Mouse (Mus musculus): Measurements from ENCODE around the gene Arl15.

Arl15 gene

GRCm38 (mm10) chr13:114053261-114053660, 259.0 kb downstream of the Arl15 start:
- DNase-seq (ENCODE audit: low spot score in 2 of 2), result no peak

GRCm38 (mm10) chr13:114055686-114056085, 261.4 kb downstream of the Arl15 start:
- DNase-seq (ENCODE audit: low spot score in 2 of 2), result no peak

DNA sequence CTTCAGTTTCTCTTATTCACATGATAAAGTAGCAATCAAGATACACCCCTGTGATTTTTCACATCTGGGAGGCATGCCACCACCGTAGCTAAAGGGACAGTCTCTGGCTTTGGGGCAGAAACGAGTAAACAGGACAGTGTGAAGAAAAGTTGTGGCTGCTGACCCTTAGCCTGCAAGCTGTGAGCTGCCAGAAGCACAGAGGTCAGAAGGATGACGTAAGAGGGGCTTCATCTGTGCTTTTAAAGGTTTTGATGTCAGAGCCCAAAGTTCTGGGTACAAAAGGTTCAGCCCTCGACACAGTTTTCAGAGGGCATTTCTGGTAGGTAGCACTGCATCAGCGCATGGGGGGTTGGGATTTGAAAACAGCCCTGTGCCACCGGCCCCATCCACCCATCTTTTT, 266.0 kb downstream of the Arl15 start:
- DNase-seq (ENCODE audit: low spot score in 2 of 2), result no peak

GRCm38 (mm10) chr13:114061234-114061633, 266.9 kb downstream of the Arl15 start:
- DNase-seq (ENCODE audit: low spot score in 2 of 2), result no peak

- no peak for DNase-seq (ENCODE audit: low spot score in 2 of 2)
These were observed 269.8 kb downstream of the Arl15 start for GRCm38 (mm10) chr13:114064069-114064468.

DNA sequence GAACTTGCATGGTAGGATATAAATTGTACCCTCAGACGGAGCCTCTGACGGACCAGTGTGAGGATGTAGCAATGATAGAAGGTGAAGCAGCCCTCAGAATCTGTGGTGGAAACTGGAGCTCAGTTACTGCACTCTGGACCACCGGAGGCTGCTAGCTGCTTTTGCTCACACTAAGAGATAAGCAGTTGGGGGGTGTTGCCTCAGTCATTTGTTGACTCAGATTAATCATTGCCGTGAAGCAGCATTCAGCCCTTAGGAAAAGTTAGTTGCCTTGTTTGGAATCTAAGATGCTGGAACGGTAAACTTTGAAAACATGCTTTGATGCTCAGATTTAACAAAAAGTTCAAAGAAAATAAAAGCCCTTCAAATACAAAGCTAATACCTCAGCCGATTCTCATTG, 270.7 kb downstream of the Arl15 start:
- no peak for DNase-seq (ENCODE audit: low spot score in 2 of 2)

DNA sequence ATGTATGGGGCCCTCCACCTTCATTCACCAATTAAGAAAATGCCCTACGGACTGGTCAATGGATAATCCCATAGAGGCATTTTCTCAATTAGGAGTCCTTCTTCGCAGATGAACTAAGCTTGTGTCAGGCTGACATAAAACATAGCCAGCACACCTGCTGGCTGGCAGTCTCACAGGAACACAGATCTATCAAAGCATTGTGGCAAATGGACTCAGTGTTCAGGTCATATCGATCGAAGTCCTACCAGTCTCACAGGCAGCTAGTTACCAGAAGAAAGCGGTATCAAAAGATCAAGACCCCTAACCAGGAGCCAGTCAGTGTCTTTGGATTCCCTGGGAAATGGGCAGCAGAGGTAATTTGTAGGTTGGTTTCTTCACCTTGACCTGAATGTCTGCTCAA, 274.1 kb downstream of the Arl15 start:
- no peak for DNase-seq (ENCODE audit: low spot score in 2 of 2)

- DNase-seq (ENCODE audit: low spot score in 2 of 2), result no peak
These were observed 277.1 kb downstream of the Arl15 start for GRCm38 (mm10) chr13:114071439-114071838.

DNA sequence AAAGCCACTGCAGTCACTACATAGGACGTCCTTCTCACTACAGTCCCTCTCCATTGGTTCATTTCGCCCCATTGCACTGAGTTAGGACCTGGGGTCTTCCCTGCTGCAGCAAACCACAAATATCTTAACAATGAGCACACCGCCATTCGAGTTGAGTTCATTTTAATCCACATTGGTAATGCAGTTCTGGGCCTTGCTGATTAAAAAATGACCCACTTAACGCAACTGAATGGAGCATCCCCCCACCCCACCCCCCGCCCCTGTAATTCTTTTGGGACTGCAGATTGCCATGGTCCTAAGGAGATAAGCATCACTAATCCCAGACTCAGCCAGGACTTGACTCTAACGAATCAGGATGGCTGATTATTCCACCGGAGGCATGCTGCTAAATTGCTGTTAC, 280.2 kb downstream of the Arl15 start:
- no peak for DNase-seq (ENCODE audit: low spot score in 2 of 2)

- no peak for DNase-seq (ENCODE audit: low spot score in 2 of 2)
These were observed 281.5 kb downstream of the Arl15 start for GRCm38 (mm10) chr13:114075724-114076384.

GRCm38 (mm10) chr13:114077181-114077580, 282.9 kb downstream of the Arl15 start:
- DNase-seq (ENCODE audit: low spot score in 2 of 2), result no peak

GRCm38 (mm10) chr13:114077584-114078270, 283.4 kb downstream of the Arl15 start:
- DNase-seq (ENCODE audit: low spot score in 2 of 2), result no peak

DNA sequence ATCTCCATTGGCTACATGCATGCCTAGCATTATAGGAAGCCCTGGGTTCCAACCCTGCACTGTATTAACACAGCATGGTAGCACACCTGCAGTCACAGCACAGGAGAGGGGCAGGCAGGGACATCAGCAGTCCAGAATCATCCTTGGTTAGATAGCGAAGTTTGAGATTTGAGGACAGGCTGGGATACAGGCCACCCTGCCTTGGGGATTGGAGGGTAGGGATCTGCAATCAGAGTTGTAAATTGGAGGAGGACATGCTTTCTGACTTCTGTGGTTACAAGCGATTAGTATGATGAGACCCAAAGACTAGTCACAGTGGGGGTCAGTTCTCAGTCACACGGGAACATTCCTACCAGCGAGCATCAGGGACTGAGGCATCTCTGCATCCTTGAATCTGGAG, 284.5 kb downstream of the Arl15 start:
- DNase-seq (ENCODE audit: low spot score in 2 of 2), result no peak

GRCm38 (mm10) chr13:114079751-114080150, 285.4 kb downstream of the Arl15 start:
- DNase-seq (ENCODE audit: low spot score in 2 of 2), result no peak

DNA sequence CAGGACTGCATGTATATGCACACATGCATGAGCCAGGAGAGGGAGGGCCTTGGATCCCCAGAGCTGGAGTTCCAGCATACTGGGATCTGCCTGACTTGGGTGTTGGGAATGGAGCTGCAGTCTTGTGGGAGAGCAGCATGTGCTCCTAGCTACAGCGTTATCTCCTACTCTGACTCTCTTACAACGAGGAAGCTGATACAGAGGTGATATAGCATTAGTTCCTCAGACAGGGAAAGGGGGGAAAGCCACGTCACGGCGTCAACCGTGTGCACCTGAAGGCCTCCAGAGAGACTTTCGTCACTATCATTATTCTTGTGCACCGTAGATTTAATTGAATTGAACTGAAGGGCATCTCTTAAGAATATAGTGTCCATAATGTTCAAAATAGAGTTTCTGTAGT, 286.2 kb downstream of the Arl15 start:
- no peak for DNase-seq (ENCODE audit: low spot score in 2 of 2)

DNA sequence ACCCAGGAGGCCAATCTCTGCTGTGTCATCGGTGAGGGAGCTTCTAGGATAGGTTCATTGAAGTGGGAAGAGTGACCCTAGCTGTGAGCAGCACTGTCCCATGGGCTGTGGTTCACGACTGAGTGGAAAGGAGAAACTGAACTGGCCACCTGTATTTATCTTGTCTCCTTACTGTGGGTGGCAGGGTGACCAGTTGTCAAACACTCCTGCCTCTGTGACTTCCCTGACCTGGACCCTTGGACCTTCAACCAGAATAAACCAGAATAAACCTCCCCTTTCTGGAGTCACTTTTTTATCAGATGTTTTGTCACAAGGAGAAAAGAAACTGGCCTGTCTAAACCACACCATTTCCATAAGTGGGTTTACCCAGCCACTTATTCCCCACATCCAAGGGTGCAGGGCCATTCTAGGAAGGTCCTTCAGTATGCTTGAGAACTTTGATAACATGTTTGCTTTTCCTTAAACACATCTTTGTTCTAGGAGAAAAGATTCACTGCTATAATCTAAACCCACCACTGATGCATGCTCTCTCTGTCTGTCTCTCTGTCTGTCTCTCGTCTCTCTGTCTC, 289.3 kb downstream of the Arl15 start:
- DNase-seq (ENCODE audit: low spot score in 2 of 2), result no peak

DNA sequence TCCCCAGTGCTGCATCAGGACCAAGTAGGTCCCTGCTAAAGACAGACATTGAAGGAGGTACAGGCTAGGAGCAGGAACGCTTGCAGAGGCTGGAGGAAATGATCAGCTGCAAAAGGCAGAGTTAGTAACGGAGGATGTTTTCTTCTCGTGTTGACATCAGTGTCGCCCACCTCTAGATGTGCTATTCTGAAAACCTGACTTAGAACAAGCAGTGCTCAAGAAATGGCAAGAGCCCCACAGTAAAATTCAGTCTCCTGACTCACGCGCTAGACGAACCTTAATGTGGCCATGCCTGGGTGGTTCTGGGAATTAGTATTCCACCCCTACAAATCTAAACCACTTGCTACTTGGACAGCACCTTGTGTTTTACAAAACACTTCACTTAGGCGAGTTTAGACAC, 291.1 kb downstream of the Arl15 start:
- DNase-seq (ENCODE audit: low spot score in 2 of 2), result no peak

GRCm38 (mm10) chr13:114086325-114086724, 292.0 kb downstream of the Arl15 start:
- no peak for DNase-seq (ENCODE audit: low spot score in 2 of 2)

- DNase-seq (ENCODE audit: low spot score in 2 of 2), result no peak
These were observed 292.5 kb downstream of the Arl15 start for GRCm38 (mm10) chr13:114086801-114087200.

DNA sequence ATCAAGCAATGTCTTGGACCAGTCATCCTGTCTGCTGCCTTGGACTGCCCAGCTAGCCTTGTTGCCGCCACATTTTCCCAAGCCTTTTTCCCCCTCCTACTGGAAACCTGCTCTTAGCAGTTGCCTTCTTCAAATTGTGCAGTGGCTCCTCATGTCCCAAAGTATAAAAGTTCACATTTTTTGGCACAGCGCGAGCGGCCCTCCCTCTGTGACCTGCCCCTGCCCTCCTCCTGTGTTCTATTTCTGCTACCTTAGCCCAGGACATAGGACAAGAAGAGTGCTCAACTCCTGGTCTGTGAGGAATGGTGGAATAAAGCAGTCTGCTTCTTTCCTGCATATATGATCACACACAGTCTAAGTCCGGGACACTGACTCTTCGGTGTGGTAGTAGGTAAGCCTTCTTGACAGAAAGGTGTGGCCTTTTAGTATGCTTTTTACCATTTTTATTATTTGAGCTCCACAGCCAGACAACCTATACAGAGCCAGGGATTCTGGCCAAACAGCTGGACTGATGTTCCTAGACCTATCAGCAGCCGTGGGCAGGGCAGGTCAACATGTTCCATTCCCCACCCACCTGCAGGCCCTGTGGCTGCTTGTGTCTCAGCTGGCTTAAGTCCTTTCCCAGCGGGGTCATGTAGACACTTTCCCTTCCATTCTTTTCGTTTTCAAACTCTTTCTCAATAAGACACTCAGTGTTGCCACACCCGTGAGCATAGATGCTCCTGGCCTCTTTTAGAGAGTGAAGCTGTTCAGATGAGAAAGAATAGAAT, 293.6 kb downstream of the Arl15 start:
- no peak for DNase-seq (ENCODE audit: low spot score in 2 of 2)

DNA sequence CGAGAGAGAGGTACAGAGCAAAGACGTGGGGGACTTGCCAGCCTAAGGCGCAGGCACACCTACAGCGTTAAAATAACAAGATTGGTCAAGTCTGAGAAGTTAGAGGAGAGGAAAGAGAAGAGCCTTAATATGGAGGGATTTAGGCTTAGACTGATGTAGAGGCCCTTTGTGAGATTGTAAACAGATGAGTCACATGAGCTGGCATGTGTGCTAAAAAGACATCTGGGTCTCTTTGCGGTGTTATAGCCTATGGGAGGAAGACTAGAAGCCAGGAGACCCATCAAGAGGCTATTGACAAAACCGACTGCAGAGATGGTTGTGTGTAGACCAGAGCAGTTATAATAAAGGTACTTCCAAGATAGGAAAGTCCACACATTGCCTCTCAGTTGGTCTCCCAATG, 296.5 kb downstream of the Arl15 start:
- no peak for DNase-seq (ENCODE audit: low spot score in 2 of 2)

- DNase-seq (ENCODE audit: low spot score in 2 of 2), result no peak
These were observed 296.9 kb downstream of the Arl15 start for GRCm38 (mm10) chr13:114091231-114091630.

Data from spleen, postnatal 4 days (tissue).